Mouse (Mus musculus) forelimb bud, embryonic 11.5 days (tissue): ENCODE measurements around the gene Pigo.
A peak's percentile ranks its signal among the peaks of the same experiment; 100 is the strongest.

Experiments
- DNase-seq: peaks from one replicate; pipeline ENCODE4 v3.0.0-alpha.2; 2012; ENCODE audit warnings: low read depth, low spot score

Gene Pigo

DNA sequence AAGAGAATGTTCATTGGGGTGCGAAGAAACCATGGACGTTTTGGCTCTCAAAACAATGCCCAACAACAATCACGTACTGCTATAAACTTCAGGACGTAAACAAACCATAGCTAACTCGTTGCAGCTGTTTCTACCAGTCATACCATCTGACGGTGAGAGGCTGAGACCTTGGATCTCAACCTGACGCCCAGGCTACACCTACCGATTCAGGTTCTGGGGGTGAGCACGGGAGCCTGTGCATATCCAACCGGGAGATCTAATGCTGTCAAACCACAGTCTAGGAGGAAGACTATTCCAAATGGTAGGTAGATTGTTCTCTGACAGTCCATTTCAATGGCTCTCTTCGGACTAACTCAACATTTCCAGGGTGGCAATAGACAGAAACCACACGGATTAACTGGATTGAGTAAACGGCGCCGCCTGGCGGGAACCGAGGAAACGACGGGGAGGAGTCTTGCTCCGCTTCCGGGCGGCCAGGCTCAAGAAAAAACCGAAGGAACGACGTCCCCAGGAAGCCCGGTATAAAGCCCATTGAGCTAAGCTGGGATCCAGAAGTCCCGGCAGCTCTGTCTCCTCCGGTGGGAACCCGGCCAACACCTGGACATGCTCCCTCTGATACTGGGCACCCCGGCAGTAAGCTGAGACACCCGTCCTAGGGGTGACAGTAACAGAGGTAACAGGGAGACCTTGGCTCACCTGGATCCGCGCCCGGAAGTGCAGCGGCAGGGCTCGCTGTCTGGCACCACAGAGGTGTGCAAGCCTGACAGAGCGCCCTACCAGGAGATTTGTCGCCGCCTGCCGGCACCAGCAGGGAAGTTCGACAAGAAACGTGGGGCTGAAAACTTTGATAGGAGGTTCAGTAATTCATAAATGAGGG, at the start of gene Pigo:
Gene Pigo, minus strand, starts transcription at position 736 of the 877 bp plus-strand sequence.
- peak; percentile 92 for DNase-seq

DNA sequence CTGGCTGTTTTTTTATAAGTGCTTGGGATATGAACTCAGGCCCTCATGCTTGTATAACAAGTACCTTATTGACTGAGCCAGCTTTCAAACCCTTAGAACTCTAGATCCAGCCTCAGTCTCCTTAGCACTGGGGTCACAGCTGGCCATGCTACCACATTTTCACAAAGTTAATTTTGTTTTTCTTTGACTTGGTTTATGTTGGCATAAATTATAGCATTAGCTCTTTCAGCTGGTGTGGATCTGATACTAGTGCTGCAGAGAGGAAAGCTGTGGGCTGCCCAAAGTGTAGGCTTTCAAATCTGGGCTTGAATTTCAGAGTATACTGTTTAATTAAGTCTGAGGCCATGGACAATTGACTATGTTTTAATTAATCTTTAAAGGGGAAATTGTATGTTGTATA, 49.3 kb upstream of the Pigo start:
- no peak for DNase-seq

DNA sequence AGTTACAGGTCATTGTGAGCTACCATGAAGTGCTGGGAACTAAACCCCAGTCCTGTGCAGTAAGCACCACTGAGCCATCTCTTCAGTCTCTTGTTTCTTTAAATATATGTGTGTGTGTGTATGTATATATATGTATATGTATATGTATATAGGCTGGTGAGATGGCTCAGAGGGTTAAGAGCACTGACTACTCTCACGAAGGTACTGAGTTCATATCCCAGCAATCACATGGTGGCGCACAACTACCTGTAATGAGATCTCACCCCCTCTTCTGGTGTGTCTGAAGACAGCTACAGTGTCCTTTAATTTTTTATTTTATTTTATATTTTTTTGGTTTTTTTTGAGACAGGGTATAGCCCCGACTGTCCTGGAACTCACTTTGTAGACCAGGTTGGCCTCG, 39.9 kb upstream of the Pigo start:
- no peak for DNase-seq

- no peak for DNase-seq
Observed at GRCm38 (mm10) chr4:43060286-43060685, 34.7 kb upstream of the Pigo start.

DNA sequence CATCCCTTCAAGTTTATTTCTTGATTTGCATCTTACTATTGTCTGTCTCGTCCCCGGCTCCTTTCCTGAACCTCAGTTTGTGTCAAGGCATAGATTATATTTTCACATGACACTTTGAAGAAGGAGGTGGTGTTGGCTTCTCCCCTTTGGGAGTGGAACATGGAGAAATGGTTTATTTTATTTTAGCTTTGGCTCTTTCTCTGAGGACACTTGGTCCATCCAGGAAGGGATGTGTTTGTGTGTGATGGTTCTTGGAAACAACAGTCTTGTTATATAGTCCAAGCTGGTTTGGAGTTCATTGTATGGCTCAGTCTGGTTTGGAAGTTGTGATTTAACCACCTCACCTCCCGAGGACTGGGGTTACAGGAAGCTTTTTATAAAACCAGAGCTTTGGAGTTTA, 34.1 kb upstream of the Pigo start:
- DNase-seq, result no peak

- peak; percentile 83 for DNase-seq
Observed at GRCm38 (mm10) chr4:43058753-43059654, 33.4 kb upstream of the Pigo start, which contains the start of gene Unc13b. Unc13b (plus strand) TSS chr4:43058953.

DNA sequence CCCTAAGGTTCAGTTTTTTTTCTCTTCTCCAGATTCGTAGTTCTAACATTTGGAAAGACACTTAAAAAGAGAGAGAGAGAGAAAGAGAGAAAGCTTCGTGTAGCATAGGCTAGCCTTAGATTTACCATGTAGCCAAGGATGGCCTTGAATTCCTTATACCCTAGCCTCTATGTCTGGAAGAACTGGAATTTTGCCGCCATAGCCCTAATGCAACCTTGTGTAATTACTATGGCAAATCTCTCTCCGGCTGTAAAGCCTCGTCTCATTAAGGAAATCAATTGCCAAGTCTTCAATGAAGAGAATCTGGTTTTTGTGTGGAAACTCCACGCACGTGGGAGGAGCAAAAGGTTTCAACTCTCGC, 32.8 kb upstream of the Pigo start:
- no peak for DNase-seq

GRCm38 (mm10) chr4:43057654-43058053, 32.0 kb upstream of the Pigo start:
- DNase-seq, result no peak

DNA sequence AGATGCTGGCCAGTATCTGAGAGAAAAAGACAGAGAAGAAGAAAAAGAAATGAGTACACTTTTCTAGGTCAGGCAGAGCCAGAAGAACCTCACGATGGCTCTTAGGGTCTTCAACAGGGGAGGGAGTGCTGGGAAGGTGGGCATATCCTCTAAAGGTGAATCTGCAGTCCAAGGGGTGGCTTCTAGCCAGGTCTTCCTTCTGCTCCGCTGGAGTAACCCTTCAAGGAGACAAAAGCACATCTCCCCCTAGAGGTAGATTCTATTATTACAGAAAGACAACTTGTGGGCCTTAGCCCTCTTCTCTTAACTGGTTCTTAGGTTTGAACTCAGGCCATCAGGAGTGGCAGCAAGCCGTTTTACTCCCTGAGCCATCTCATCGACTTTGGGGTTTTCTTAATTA, 27.0 kb upstream of the Pigo start:
- DNase-seq, result peak; percentile 73

DNA sequence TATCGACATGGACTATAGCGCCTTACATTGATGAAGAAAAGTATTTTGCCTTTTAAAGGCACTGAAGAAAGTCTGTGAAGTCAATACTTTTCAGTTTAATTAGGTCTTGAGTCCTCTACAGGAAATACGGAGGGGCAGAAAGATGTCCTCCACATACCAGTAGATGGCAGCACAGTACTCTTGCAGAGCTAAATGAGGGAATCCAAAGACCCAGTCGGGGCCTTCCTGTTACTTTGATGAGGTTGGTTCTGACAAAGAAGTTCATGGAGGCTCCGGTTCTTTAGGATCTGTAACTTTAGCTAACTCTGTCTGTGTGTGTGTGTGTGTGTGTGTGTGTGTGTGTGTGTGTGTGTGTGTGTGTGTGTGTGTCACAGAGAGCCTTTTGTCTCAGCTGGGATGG, 21.6 kb upstream of the Pigo start:
- DNase-seq, result peak; percentile 85

DNA sequence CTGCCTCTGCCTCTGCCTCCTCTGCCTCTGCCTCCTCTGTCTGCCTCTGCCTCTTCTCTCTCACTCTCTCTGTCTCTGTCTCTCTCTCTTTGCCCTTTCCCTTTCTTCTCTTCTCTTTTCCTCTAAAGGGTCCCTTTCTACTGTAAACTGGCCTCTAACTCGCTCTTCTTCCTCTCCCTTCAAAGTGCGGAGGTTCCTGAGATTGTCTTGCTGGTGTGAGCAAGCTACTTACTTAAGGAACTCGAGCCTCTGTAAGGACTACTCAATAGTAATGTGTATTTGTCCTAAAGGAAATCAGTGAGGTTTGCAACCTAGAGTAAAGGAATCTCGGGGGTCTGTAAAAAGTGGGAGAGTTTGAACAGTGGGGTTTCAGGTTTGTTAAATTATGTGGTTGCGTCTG, 21.0 kb upstream of the Pigo start:
- no peak for DNase-seq

- peak; percentile 98 for DNase-seq
Observed at GRCm38 (mm10) chr4:43045659-43046302, 20.2 kb upstream of the Pigo start, which contains the start of gene Fam214b. Fam214b (minus strand) TSS chr4:43046220.

GRCm38 (mm10) chr4:43045285-43045658, 19.7 kb upstream of the Pigo start:
- no peak for DNase-seq

GRCm38 (mm10) chr4:43044673-43045072, 19.1 kb upstream of the Pigo start:
- no peak for DNase-seq

DNA sequence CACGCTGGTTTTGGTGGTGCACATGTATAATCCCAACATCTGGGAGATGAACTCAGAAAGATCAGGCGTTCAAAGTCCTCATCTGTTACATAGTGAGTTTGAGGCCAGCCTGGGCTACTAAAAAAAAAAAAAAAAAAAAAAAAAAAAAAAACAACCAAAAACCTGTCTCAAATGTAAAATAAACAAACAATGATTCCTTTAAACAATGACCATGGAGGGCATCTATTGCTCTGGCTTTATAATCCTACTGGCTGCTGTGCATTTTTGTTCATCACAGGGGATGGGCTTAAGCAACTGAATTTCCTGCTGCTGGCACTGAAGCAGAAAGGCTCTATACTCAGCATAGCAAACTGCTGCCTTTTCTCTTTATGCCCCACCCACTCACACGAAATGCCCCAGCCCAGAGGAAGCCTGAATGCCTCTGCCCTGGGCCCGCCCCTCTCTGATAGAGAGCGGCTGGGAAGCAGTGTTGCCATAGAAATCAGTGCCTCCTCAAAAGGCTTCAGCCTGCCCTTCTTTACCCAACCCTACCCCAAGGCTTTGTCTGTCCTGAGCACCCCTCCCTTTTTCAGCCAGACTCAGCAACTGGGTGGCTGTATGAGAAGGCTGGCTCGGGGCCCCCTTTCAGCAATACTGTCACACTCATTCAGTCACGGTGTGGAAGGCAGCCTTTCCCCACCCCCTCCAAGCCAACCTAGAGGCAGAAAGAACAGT, 18.2 kb upstream of the Pigo start:
- no peak for DNase-seq

DNA sequence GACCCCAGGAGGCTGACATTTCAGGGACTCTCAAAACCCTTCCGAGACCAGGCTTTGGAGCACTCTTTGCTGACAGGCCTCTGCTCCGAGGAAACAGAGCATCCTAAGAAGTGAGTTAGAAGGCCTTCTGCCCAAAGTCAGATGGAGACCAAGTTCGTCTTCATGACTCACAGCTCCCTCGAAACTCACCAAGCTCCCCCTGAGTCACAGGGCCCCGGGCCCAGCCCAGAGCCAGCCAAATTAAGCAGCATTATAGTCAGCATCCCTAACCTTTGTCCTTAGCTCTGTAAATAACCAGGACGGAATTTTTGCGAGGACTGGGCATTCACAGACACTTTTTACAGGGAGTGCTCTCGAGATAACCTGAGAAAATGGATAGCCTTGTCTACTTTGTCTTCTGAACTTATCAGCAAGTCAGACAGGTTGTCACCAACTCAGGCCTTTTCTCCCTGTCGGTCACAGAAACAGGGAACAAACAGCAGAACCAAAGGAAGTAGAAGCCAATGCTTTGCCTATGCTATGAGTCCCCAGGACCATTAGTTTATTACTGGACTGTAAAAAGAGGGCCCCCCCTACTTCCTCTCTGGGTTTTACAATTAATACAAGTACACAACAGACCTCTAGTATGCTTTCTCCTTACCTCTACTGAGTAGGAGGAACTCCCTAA, 15.4 kb upstream of the Pigo start:
- no peak for DNase-seq

DNA sequence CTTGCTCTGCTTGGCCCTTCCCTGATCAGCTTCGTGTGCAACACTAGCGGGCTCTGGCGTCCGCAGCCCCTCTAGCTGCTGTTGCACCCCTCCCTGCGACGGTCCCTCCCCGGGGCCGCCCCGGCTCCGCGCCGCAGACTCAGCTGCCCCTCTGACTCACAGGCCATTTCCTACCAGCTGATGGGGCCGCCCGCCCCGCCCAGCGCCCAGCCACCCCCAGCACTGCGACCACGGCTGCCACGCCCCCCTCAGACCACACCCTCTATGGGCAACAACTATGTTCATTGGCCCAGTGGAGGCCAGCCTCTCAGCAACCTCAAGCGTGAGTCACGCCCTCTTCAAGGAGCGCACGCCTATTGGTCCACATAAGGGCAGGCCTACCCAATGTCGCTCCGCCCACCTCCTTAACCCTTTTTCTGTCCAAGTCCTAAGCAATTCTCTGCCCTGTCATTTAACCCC, 14.5 kb upstream of the Pigo start:
- peak; percentile 96 for DNase-seq

DNA sequence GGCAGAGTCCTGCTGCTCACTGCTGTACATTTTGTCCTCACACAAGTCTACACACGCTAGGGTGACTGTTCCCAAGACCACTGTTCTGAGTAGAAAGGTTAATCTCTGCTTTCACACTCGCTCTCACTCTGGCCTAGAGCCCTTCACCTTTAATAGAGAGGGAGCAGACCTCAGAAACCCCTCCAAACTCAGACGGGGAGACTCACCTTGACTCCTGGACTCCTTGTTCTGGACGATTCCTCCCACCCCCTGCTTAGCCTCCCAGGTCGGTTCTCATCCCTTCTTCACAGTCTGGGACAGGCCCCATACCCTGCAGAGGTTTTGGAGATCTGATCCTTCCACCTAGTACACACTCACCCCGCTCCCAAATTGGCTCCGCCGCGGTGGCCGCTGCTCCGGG, 14.0 kb upstream of the Pigo start:
- no peak for DNase-seq

GRCm38 (mm10) chr4:43038567-43039495, 13.2 kb upstream of the Pigo start:
- no peak for DNase-seq
